Mouse (Mus musculus) kidney, adult 2 months (tissue): ENCODE results near the gene Nlgn2. TPM values are rescaled to one million over a fixed set of nuclear protein-coding genes. Genes with fewer than 3 reads are reported as not detected.
"Not testable (repeated sequence)": the region's sequence is repeated elsewhere in the genome, so short reads cannot be mapped to it uniquely, and the experiment has no call there.

ENCODE experiments used
- DNase-seq: peaks from one replicate; pipeline ENCODE4 v3.0.0; 2021
- H3K27ac ChIP-seq: fragments of 200-500 bp; 2 replicates; pipeline ENCODE4 v1.5.1; 2012; ENCODE audit warnings: low read depth, low read length, control low read depth, inconsistent platforms; ENCODE audit not compliant: insufficient read depth
- H3K27me3 ChIP-seq: fragments of 200-500 bp; replicated peaks from 2 replicates; pipeline ENCODE4 v1.6.1; 2012; ENCODE audit warnings: mild to moderate bottlenecking, moderate library complexity, low read length, inconsistent platforms; ENCODE audit not compliant: control insufficient read depth, insufficient read depth
- H3K36me3 ChIP-seq: fragments of 200-500 bp; 2 replicates; pipeline ENCODE4 v1.6.1; 2012; ENCODE audit warnings: mild to moderate bottlenecking, moderate library complexity, low read length, inconsistent platforms; ENCODE audit not compliant: control insufficient read depth, insufficient read depth
- H3K4me1 ChIP-seq: fragments of 200-500 bp; 2 replicates; pipeline ENCODE4 v1.6.1; 2011; ENCODE audit warnings: low read length; ENCODE audit not compliant: control insufficient read depth, insufficient read depth
- H3K4me3 ChIP-seq: fragments of 200-500 bp; 2 replicates; pipeline ENCODE4 v1.5.1; 2011; ENCODE audit warnings: mild to moderate bottlenecking, low read depth, low read length, control low read depth; ENCODE audit not compliant: insufficient read depth
- CTCF ChIP-seq: fragments of 200-500 bp; conservative IDR thresholded peaks from 2 replicates; pipeline ENCODE4 v1.5.1; 2011; ENCODE audit warnings: low read depth, mild to moderate bottlenecking, control low read depth, low read length, moderate library complexity, mixed read lengths; ENCODE audit not compliant: insufficient read depth, insufficient read length
- POLR2A ChIP-seq: fragments of 200-500 bp; IDR thresholded peaks from one replicate; pipeline ENCODE4 v1.6.1; 2011; ENCODE audit warnings: low read depth, low read length, control low read depth
- WGBS: fragments of 180-500 bp; shearing (Covaris S2); methylation state at CpG from one replicate; pipeline ENCODE4 v1.1.7; 2018; 5-methylcytosine and 5-hydroxymethylcytosine counted together
- polyA plus RNA-seq: library from polyadenylated mRNA; depleted of rRNA; stranded (reverse); fragments of >200 nt; gene quantifications from 2 replicates; pipeline ENCODE4 v1.2.3, GENCODE M21; 2012

Nlgn2 gene
- polyA plus RNA-seq, 1 experiment: 6.4 TPM

GRCm38 (mm10) chr11:69864138-69864860 lies 26.7 kb upstream of the Nlgn2 start:
- WGBS: 51% methylated on average over 8 of the region's 8 CpGs
- no peaks in the 10 kb centered on the region for H3K27me3 ChIP-seq
- TF ChIP-seq POLR2A (no peak), CTCF (no peak)
- H3K27ac ChIP-seq: no peak overlapping the region
- H3K4me1 ChIP-seq: no peaks in the 10 kb centered on the region
- no peak overlapping the region for H3K4me3 ChIP-seq
- no peaks in the 10 kb centered on the region for H3K36me3 ChIP-seq
- no peak for DNase-seq

GRCm38 (mm10) chr11:69863729-69864128 lies 26.1 kb upstream of the Nlgn2 start:
- not testable (repeated sequence) for H3K4me1 ChIP-seq, H3K27ac ChIP-seq, H3K4me3 ChIP-seq, H3K27me3 ChIP-seq, H3K36me3 ChIP-seq, DNase-seq
- 66% methylated on average over 3 of the region's 3 CpGs for WGBS

- WGBS: 27% methylated on average over 30 of the region's 30 CpGs
- H3K4me3 ChIP-seq: peak within 1 kb of the TSS; percentile 46
- TF ChIP-seq POLR2A (no peak), CTCF (no peak)
- peak within 1 kb of the TSS; percentile 75 for H3K27ac ChIP-seq
- H3K36me3 ChIP-seq: no peaks in the 10 kb centered on the region
- H3K4me1 ChIP-seq: no peaks in the 10 kb centered on the region; the same call in 1 of the 2 replicates
- H3K27me3 ChIP-seq: no peaks in the 10 kb centered on the region
- peak; percentile 80 for DNase-seq
Observed at GRCm38 (mm10) chr11:69858113-69858998, 20.8 kb upstream of the Nlgn2 start, which contains the start of gene Tnk1. Gene Tnk1, minus strand, starts transcription at chr11:69858730.

- Histone ChIP-seq H3K4me1 (no peaks in the 10 kb centered on the region; the same call in 1 of the 2 replicates), H3K36me3 (no peaks in the 10 kb centered on the region), H3K27me3 (no peaks in the 10 kb centered on the region), H3K27ac (no peak overlapping the region), H3K4me3 (no peak overlapping the region)
- TF ChIP-seq POLR2A: no peak
- peak; percentile 42 for TF ChIP-seq CTCF
- 39% methylated on average over 16 of the region's 16 CpGs for WGBS
- DNase-seq: peak; percentile 37
Observed at GRCm38 (mm10) chr11:69855347-69855746, 17.8 kb upstream of the Nlgn2 start.

- TF ChIP-seq CTCF (no peak), POLR2A (no peak)
- Histone ChIP-seq H3K36me3 (no peaks in the 10 kb centered on the region), H3K27me3 (no peaks in the 10 kb centered on the region), H3K4me1 (no peaks in the 10 kb centered on the region; the same call in 1 of the 2 replicates), H3K4me3 (no peak overlapping the region), H3K27ac (no peak overlapping the region)
- DNase-seq: no peak
- 72% methylated on average over 10 of the region's 10 CpGs for WGBS
Observed at GRCm38 (mm10) chr11:69854680-69855079, 17.1 kb upstream of the Nlgn2 start.

- Histone ChIP-seq H3K27me3 (no peaks in the 10 kb centered on the region), H3K4me3 (no peak overlapping the region), H3K36me3 (no peaks in the 10 kb centered on the region), H3K27ac (no peak overlapping the region), H3K4me1 (no peaks in the 10 kb centered on the region; the same call in 1 of the 2 replicates)
- DNase-seq: peak; percentile 49
- WGBS: 54% methylated on average over 7 of the region's 7 CpGs
- TF ChIP-seq POLR2A: no peak
- no peak for TF ChIP-seq CTCF
Observed at GRCm38 (mm10) chr11:69853994-69854393, 16.4 kb upstream of the Nlgn2 start.

- H3K27me3 ChIP-seq: no peaks in the 10 kb centered on the region
- DNase-seq: no peak
- WGBS: 77% methylated on average over 8 of the region's 8 CpGs
- TF ChIP-seq POLR2A (no peak), CTCF (no peak)
- no peak overlapping the region for H3K27ac ChIP-seq
- no peak overlapping the region for H3K4me3 ChIP-seq
- H3K4me1 ChIP-seq: peaks cover 3% of the 10 kb centered on the region; the same call in 1 of the 2 replicates
- no peaks in the 10 kb centered on the region for H3K36me3 ChIP-seq
Observed at GRCm38 (mm10) chr11:69850754-69851153, 13.2 kb upstream of the Nlgn2 start.
